Mouse (Mus musculus): ENCODE results near the gene Ppox. TPM values are rescaled to one million over a fixed set of nuclear protein-coding genes. Genes with fewer than 3 reads are reported as not detected.
"Not testable (repeated sequence)": the region's sequence is repeated elsewhere in the genome, so short reads cannot be mapped to it uniquely, and the experiment has no call there.

Gene Ppox
- polyA plus RNA-seq, 1 experiment from 2014 or later: 51.8 TPM

- Histone ChIP-seq H3K4me1 (peaks cover 53% of the 10 kb centered on the region), H3K36me3 (peaks cover 11% of the 10 kb centered on the region; the same call in 1 of the 2 replicates), H3K27me3 (replicated peaks) (no peaks in the 10 kb centered on the region), H3K9me3 (no peaks in the 10 kb centered on the region), H3K27ac (peak overlapping the region; percentile 92), H3K4me2 (peak overlapping the region; percentile 63), H3K9ac (no peak overlapping the region), H3K4me3 (replicated peaks) (peak overlapping the region; percentile 72; the same call in 1 of the 2 replicates)
- WGBS: 20% methylated on average over 4 of the region's 4 CpGs
- no peak for ATAC-seq (ENCODE audit: insufficient read depth, low FRiP score, low read depth)
Observed at GRCm38 (mm10) chr1:171247916-171248315, 33.1 kb downstream of the Ppox start.

- Histone ChIP-seq H3K9me3 (no peaks in the 10 kb centered on the region), H3K36me3 (peaks cover 15% of the 10 kb centered on the region; the same call in 1 of the 2 replicates), H3K4me3 (replicated peaks) (peak overlapping the region; percentile 72), H3K4me2 (peak overlapping the region; percentile 63), H3K4me1 (peaks cover 49% of the 10 kb centered on the region), H3K9ac (peak overlapping the region; percentile 29; the same call in 1 of the 2 replicates), H3K27me3 (replicated peaks) (no peaks in the 10 kb centered on the region), H3K27ac (peak overlapping the region; percentile 92)
- ATAC-seq (ENCODE audit: insufficient read depth, low FRiP score, low read depth): no peak
- WGBS: 9% methylated on average over 13 of the region's 13 CpGs
Observed at GRCm38 (mm10) chr1:171247453-171247841, 33.5 kb downstream of the Ppox start.

GRCm38 (mm10) chr1:171246709-171247452 is 34.1 kb downstream of the Ppox start:
- H3K9me3 ChIP-seq: no peaks in the 10 kb centered on the region
- peaks cover 45% of the 10 kb centered on the region for H3K4me1 ChIP-seq
- under 1% methylated on average over 41 of the region's 41 CpGs for WGBS

GRCm38 (mm10) chr1:171245353-171245752 is 35.6 kb downstream of the Ppox start:
- Histone ChIP-seq H3K9me3 (no peaks in the 10 kb centered on the region), H3K4me2 (peak overlapping the region; percentile 79; the same call in 1 of the 2 replicates), H3K27me3 (replicated peaks) (no peaks in the 10 kb centered on the region), H3K4me1 (peaks cover 32% of the 10 kb centered on the region), H3K36me3 (peaks cover 29% of the 10 kb centered on the region), H3K4me3 (replicated peaks) (no peak overlapping the region), H3K9ac (no peak overlapping the region), H3K27ac (no peak overlapping the region)
- WGBS: 81% methylated on average over 8 of the region's 8 CpGs
- ATAC-seq (ENCODE audit: insufficient read depth, low FRiP score, low read depth): no peak

More at GRCm38 (mm10) chr1:171246709-171247452, 34.1 kb downstream of the Ppox start:
- Histone ChIP-seq H3K27me3 (replicated peaks) (no peaks in the 10 kb centered on the region), H3K4me2 (peak overlapping the region; percentile 79), H3K27ac (peak overlapping the region; percentile 92), H3K4me3 (replicated peaks) (peak overlapping the region; percentile 72), H3K9ac (peak overlapping the region; percentile 88), H3K36me3 (peaks cover 17% of the 10 kb centered on the region; the same call in 1 of the 2 replicates)
- peak; percentile 90 for ATAC-seq (ENCODE audit: insufficient read depth, low FRiP score, low read depth)

- H3K27me3 ChIP-seq (replicated peaks); H3K27ac ChIP-seq; H3K9ac ChIP-seq; H3K4me3 ChIP-seq (replicated peaks); H3K9me3 ChIP-seq; ATAC-seq (ENCODE audit: insufficient read depth, low FRiP score, low read depth); H3K4me2 ChIP-seq: not testable (repeated sequence)
- H3K4me1 ChIP-seq: peaks cover 12% of the 10 kb centered on the region; the same call in 1 of the 2 replicates
- H3K36me3 ChIP-seq: peaks cover 49% of the 10 kb centered on the region
- WGBS: 85% methylated on average over 12 of the region's 12 CpGs
Observed at GRCm38 (mm10) chr1:171241952-171242351, 39.0 kb downstream of the Ppox start.

- H3K27ac ChIP-seq: no peak overlapping the region
- 89% methylated on average over 10 of the region's 10 CpGs for WGBS
- ATAC-seq (ENCODE audit: insufficient read depth, low FRiP score, low read depth): no peak
- no peak overlapping the region for H3K9ac ChIP-seq
- H3K36me3 ChIP-seq: peaks cover 57% of the 10 kb centered on the region
- no peak overlapping the region for H3K4me3 ChIP-seq (replicated peaks)
- peaks cover 6% of the 10 kb centered on the region; the same call in 1 of the 2 replicates for H3K4me1 ChIP-seq
- H3K4me2 ChIP-seq: no peak overlapping the region
- H3K9me3 ChIP-seq: no peaks in the 10 kb centered on the region
- H3K27me3 ChIP-seq (replicated peaks): no peaks in the 10 kb centered on the region
Observed at GRCm38 (mm10) chr1:171240911-171241310, 40.1 kb downstream of the Ppox start.

- no peak for ATAC-seq (ENCODE audit: insufficient read depth, low FRiP score, low read depth)
- Histone ChIP-seq H3K4me3 (replicated peaks) (no peak overlapping the region), H3K27me3 (replicated peaks) (no peaks in the 10 kb centered on the region), H3K4me1 (no peaks in the 10 kb centered on the region), H3K9ac (no peak overlapping the region), H3K36me3 (peaks cover 63% of the 10 kb centered on the region), H3K27ac (peak overlapping the region; percentile 33; the same call in 1 of the 2 replicates), H3K9me3 (no peaks in the 10 kb centered on the region), H3K4me2 (no peak overlapping the region)
- 64% methylated on average over 15 of the region's 15 CpGs for WGBS
Observed at GRCm38 (mm10) chr1:171239992-171240744, 40.8 kb downstream of the Ppox start.

- H3K27ac ChIP-seq: no peak overlapping the region
- H3K36me3 ChIP-seq: peaks cover 70% of the 10 kb centered on the region
- H3K27me3 ChIP-seq (replicated peaks): no peaks in the 10 kb centered on the region
- H3K9me3 ChIP-seq: no peaks in the 10 kb centered on the region
- no peak overlapping the region for H3K9ac ChIP-seq
- no peak for ATAC-seq (ENCODE audit: insufficient read depth, low FRiP score, low read depth)
- H3K4me1 ChIP-seq: no peaks in the 10 kb centered on the region
- H3K4me2 ChIP-seq: no peak overlapping the region
- no peak overlapping the region for H3K4me3 ChIP-seq (replicated peaks)
- WGBS: 70% methylated on average over 14 of the region's 14 CpGs
Observed at GRCm38 (mm10) chr1:171238463-171238862, 42.5 kb downstream of the Ppox start.

- Histone ChIP-seq H3K4me3 (replicated peaks) (no peak overlapping the region), H3K4me1 (no peaks in the 10 kb centered on the region), H3K9me3 (no peaks in the 10 kb centered on the region), H3K36me3 (peaks cover 61% of the 10 kb centered on the region), H3K27ac (no peak overlapping the region), H3K27me3 (replicated peaks) (no peaks in the 10 kb centered on the region), H3K9ac (no peak overlapping the region), H3K4me2 (no peak overlapping the region)
- 56% methylated on average over 6 of the region's 6 CpGs for WGBS
- no peak for ATAC-seq (ENCODE audit: insufficient read depth, low FRiP score, low read depth)
Observed at GRCm38 (mm10) chr1:171237438-171237837, 43.5 kb downstream of the Ppox start.

GRCm38 (mm10) chr1:171235791-171236190 is 45.2 kb downstream of the Ppox start:
- Histone ChIP-seq H3K9me3 (no peaks in the 10 kb centered on the region), H3K4me3 (replicated peaks) (no peak overlapping the region), H3K9ac (no peak overlapping the region), H3K27ac (no peak overlapping the region), H3K36me3 (peaks cover 51% of the 10 kb centered on the region), H3K27me3 (replicated peaks) (no peaks in the 10 kb centered on the region), H3K4me1 (no peaks in the 10 kb centered on the region), H3K4me2 (no peak overlapping the region)
- 74% methylated on average over 4 of the region's 4 CpGs for WGBS
- no peak for ATAC-seq (ENCODE audit: insufficient read depth, low FRiP score, low read depth)

GRCm38 (mm10) chr1:171234538-171234937 is 46.4 kb downstream of the Ppox start:
- Histone ChIP-seq H3K36me3 (peaks cover 47% of the 10 kb centered on the region), H3K4me2 (no peak overlapping the region), H3K4me1 (no peaks in the 10 kb centered on the region), H3K27me3 (replicated peaks) (no peaks in the 10 kb centered on the region), H3K9ac (no peak overlapping the region), H3K27ac (no peak overlapping the region; the same call in 1 of the 2 replicates), H3K9me3 (no peaks in the 10 kb centered on the region), H3K4me3 (replicated peaks) (no peak overlapping the region)
- 73% methylated on average over 4 of the region's 4 CpGs for WGBS
- ATAC-seq (ENCODE audit: insufficient read depth, low FRiP score, low read depth): no peak

GRCm38 (mm10) chr1:171234126-171234525 is 46.9 kb downstream of the Ppox start, which contains the start of gene Fcer1g:
Fcer1g (minus strand) TSS chr1:171234365.
- no peak within 1 kb of the TSS; the same call in 1 of the 2 replicates for H3K27ac ChIP-seq
- ATAC-seq (ENCODE audit: insufficient read depth, low FRiP score, low read depth): no peak
- peak within 1 kb of the TSS; percentile 17; the same call in 1 of the 2 replicates for H3K4me3 ChIP-seq (replicated peaks)
- H3K36me3 ChIP-seq: peaks cover 47% of the 10 kb centered on the region
- no peaks in the 10 kb centered on the region for H3K4me1 ChIP-seq
- H3K4me2 ChIP-seq: no peak within 1 kb of the TSS
- H3K9me3 ChIP-seq: no peaks in the 10 kb centered on the region
- H3K27me3 ChIP-seq (replicated peaks): no peaks in the 10 kb centered on the region
- no peak within 1 kb of the TSS for H3K9ac ChIP-seq
- 90% methylated on average over 14 of the region's 14 CpGs for WGBS
